Mouse (Mus musculus): ENCODE results near the gene Shd. TPM values are rescaled to one million over a fixed set of nuclear protein-coding genes. Genes with fewer than 3 reads are reported as not detected.
"Not testable (repeated sequence)": the region's sequence is repeated elsewhere in the genome, so short reads cannot be mapped to it uniquely, and the experiment has no call there.

Shd gene
- polyA plus RNA-seq (2014; fragmentation: Nextera tagmentation; extraction: Ambion mirVana) = 42.2 and 44.8 TPM in 2 replicates

DNA sequence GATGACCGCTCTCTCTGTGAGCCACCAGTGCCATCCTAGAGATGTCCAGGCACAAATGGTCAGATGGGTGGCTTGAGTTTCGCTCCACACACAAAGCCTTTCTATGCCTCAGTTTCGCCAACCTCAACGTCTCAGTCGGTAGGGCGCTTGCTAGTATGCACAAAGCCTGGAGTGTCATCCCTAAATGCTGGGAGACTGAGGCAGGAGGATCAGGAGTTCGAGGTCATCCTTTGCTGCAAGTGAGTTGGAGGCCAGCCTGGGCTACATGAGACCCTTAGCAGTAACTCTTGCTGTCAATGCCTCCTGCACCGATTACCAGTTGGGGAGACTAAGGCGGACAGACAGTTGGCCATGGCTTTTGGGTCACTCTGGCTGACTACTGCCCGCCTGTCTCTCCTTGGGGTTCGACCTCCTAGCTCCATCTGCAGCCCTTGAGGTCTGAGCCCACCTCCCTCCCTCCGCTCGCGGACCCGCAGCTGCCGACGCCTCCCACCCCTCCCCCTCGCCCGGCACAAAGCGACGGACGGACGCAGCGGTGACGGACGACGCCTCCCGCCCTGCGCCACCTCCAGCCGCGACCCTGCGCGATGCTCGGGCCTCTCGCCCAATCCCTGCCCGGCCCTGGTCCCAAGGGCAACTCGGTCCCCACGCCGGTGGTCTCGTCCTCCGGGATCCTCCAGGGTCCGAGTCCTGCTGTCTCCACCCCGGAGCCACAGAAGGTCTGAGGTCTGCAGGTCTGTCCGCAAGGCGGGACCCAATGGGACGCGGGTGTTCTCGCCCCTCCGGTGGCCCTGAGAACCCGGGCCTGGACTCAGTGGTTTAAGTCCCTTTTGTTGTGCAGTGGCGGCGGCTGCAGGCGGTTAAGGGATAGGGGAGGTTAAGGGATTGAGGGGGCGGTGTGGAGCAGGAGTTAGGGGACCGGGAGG, at the start of gene Shd:
Gene Shd, plus strand, starts transcription at position 502 of the 926 bp plus-strand sequence.
- Histone ChIP-seq H3K27ac (replicated peaks; ENCODE audit: low read depth, low read length) (no peak within 1 kb of the TSS), H3K4me2 (ENCODE audit: low read depth, severe bottlenecking) (peak within 1 kb of the TSS; percentile 82), H3K4me1 (ENCODE audit: control insufficient read depth, insufficient read depth, low read length) (no peaks in the 10 kb centered on the region), H3K4me3 (ENCODE audit: low read depth, low read length) (peak within 1 kb of the TSS; percentile 56), H3K27me3 (ENCODE audit: control insufficient read depth, insufficient read depth, low read length) (0 out of 2 replicates have a peak, but pooled peaks cover 2% of the 10 kb centered on the region), H3K9me3 (ENCODE audit: control insufficient read depth, low read length) (no peaks in the 10 kb centered on the region), H3K9ac (ENCODE audit: low read length) (peak within 1 kb of the TSS; percentile 76), H3K36me3 (ENCODE audit: control insufficient read depth, insufficient read depth, low read length) (peaks cover 11% of the 10 kb centered on the region)
- ATAC-seq (ENCODE audit: insufficient number of reproducible peaks, low FRiP score, low TSS enrichment, low read depth) = peak; percentile 49; the same call in 1 of the 2 replicates
- 8% methylated on average over 54 of the region's 55 CpGs for WGBS
- DNase-seq (ENCODE audit: low spot score) = peak; percentile 80

DNA sequence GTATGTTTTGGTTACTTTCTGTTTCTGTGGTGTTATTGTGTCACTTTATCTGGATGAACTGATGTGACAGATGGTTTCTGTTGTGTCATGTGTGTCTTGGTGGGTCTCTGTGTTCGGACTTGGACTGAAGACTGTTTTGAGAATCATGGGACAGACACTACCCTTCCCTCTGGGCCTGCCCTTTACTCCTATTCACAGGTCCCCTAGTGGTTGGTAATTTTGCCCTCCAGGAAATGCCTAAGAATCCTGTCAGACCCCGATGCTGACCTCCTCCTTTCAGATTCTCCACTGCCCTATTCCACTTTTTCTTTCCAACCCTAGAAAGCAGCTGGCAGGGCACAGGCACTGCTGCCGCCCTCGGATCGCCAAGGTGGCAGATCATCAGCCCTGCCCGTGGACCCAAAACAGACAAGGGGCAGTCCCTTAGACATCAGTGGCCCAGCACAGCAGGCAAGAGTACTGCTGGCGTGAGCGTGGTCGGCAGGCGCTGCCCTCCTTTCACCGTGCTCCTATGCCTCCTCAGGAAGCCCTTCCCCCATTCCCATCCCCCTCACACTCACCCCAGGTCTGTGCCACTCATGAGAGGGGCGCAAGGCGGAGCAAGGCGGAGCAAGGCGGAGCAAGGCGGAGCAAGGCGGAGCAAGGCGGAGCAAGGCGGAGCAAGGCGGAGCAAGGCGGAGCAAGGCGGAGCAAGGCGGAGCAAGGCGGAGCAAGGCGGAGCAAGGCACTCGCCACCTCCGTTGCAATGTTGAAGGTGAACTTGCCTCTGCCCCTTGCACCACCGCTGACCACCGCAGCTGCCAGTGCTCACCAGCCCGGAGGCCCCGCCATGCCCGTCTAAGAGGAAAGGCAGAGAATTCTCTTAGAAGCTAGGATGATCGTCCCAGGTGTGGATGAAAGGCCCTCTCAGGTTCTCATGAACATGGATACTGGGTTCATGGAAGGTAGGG, 38.4 kb upstream of the Shd start:
- Histone ChIP-seq H3K9ac (ENCODE audit: low read length) (peak overlapping the region; percentile 55), H3K27ac (replicated peaks; ENCODE audit: low read depth, low read length) (peak overlapping the region; percentile 58; the same call in 1 of the 2 replicates), H3K4me2 (ENCODE audit: low read depth, severe bottlenecking) (peak overlapping the region; percentile 49), H3K4me1 (ENCODE audit: control insufficient read depth, insufficient read depth, low read length) (no peaks in the 10 kb centered on the region), H3K36me3 (ENCODE audit: control insufficient read depth, insufficient read depth, low read length) (no peaks in the 10 kb centered on the region), H3K27me3 (ENCODE audit: control insufficient read depth, insufficient read depth, low read length) (no peaks in the 10 kb centered on the region), H3K4me3 (ENCODE audit: low read depth, low read length) (peak overlapping the region; percentile 32), H3K9me3 (ENCODE audit: control insufficient read depth, low read length) (no peaks in the 10 kb centered on the region)
- WGBS = under 1% methylated on average over 33 of the region's 33 CpGs
- peak; percentile 96 for ATAC-seq (ENCODE audit: insufficient number of reproducible peaks, low FRiP score, low TSS enrichment, low read depth)
- peak; percentile 73 for DNase-seq (ENCODE audit: low spot score)

DNA sequence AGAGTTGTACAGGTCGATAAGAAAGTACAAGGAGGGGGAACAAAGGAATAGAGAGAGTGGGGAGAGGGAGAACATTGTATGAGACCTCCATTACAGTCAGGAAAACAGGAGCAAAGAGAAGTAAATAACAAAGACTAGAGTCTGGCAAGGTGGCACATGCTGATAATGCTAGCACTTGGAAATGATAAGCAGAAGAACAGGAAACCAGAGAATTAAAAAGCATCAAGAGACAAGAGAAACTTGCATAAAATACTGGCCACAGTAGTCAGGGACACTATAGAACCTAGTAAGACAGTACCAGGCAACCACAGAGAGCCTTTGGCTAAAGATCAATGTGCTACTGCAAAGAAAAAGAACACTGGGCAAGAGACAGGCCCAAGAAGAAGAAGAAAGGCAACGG, 37.6 kb upstream of the Shd start:
- no peak for DNase-seq (ENCODE audit: low spot score)
- H3K27me3 ChIP-seq (ENCODE audit: control insufficient read depth, insufficient read depth, low read length) = no peaks in the 10 kb centered on the region
- no peaks in the 10 kb centered on the region for H3K9me3 ChIP-seq (ENCODE audit: control insufficient read depth, low read length)
- ATAC-seq (ENCODE audit: insufficient number of reproducible peaks, low FRiP score, low TSS enrichment, low read depth) = no peak
- H3K9ac ChIP-seq (ENCODE audit: low read length) = no peak overlapping the region
- WGBS = 64% methylated on average over 2 of the region's 2 CpGs
- H3K4me1 ChIP-seq (ENCODE audit: control insufficient read depth, insufficient read depth, low read length) = no peaks in the 10 kb centered on the region
- no peaks in the 10 kb centered on the region for H3K36me3 ChIP-seq (ENCODE audit: control insufficient read depth, insufficient read depth, low read length)
- H3K27ac ChIP-seq (replicated peaks; ENCODE audit: low read depth, low read length) = no peak overlapping the region
- H3K4me2 ChIP-seq (ENCODE audit: low read depth, severe bottlenecking) = peak overlapping the region; percentile 49
- H3K4me3 ChIP-seq (ENCODE audit: low read depth, low read length) = peak overlapping the region; percentile 32; the same call in 1 of the 2 replicates

DNA sequence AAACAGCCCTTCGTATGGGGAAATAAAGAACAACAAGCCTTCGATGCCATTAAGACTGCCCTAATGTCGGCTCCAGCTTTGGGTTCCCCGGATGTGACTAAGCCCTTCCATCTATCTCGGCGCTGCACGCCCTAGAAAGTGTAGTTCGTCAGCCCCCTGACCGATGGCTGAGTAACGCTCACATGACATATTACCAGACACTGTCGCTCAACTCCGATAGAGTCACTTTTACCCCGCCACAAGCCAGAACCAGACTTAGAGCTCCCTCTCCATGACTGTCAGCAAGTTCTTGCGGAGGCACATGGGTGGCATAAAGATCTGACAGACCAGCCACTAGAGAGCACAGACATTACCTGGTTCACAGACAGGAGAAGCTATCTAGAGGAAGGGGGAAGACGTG, 37.1 kb upstream of the Shd start:
- Histone ChIP-seq H3K36me3 (ENCODE audit: control insufficient read depth, insufficient read depth, low read length) (no peaks in the 10 kb centered on the region), H3K27ac (replicated peaks; ENCODE audit: low read depth, low read length) (no peak overlapping the region), H3K4me3 (ENCODE audit: low read depth, low read length) (no peak overlapping the region), H3K9me3 (ENCODE audit: control insufficient read depth, low read length) (no peaks in the 10 kb centered on the region), H3K9ac (ENCODE audit: low read length) (no peak overlapping the region), H3K4me1 (ENCODE audit: control insufficient read depth, insufficient read depth, low read length) (no peaks in the 10 kb centered on the region), H3K27me3 (ENCODE audit: control insufficient read depth, insufficient read depth, low read length) (no peaks in the 10 kb centered on the region), H3K4me2 (ENCODE audit: low read depth, severe bottlenecking) (no peak overlapping the region)
- no peak for DNase-seq (ENCODE audit: low spot score)
- ATAC-seq (ENCODE audit: insufficient number of reproducible peaks, low FRiP score, low TSS enrichment, low read depth) = no peak
- 95% methylated on average over 15 of the region's 15 CpGs for WGBS

DNA sequence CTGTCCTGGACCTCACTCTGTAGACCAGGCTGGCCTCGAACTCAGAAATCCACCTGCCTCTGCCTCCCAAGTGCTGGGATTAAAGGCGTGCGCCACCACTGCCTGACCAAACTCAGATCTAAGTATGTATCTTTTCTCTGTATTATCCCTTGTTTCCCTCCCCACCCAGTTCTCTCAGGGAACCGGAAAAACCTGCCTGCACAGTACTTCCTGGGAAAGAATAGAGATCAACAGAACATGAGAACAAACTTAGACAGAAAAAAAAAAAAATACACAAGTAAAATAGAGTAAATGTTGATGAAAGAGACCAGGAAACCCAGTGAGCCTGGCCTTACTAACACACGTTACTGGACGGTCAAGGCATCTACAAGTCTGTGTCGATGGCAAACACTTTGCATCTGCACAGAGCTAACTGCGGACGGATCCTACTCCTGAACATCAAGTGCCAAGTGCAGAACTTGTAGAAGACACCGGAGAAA, 25.8 kb upstream of the Shd start:
- not testable (repeated sequence) for H3K27ac ChIP-seq (replicated peaks; ENCODE audit: low read depth, low read length); H3K27me3 ChIP-seq (ENCODE audit: control insufficient read depth, insufficient read depth, low read length); H3K9me3 ChIP-seq (ENCODE audit: control insufficient read depth, low read length); H3K4me1 ChIP-seq (ENCODE audit: control insufficient read depth, insufficient read depth, low read length); ATAC-seq (ENCODE audit: insufficient number of reproducible peaks, low FRiP score, low TSS enrichment, low read depth); DNase-seq (ENCODE audit: low spot score); H3K36me3 ChIP-seq (ENCODE audit: control insufficient read depth, insufficient read depth, low read length); H3K9ac ChIP-seq (ENCODE audit: low read length)
- 42% methylated on average over 10 of the region's 10 CpGs for WGBS
- Histone ChIP-seq H3K4me2 (ENCODE audit: low read depth, severe bottlenecking) (peak overlapping the region; percentile 83; the same call in 1 of the 2 replicates), H3K4me3 (ENCODE audit: low read depth, low read length) (peak overlapping the region; percentile 39)

DNA sequence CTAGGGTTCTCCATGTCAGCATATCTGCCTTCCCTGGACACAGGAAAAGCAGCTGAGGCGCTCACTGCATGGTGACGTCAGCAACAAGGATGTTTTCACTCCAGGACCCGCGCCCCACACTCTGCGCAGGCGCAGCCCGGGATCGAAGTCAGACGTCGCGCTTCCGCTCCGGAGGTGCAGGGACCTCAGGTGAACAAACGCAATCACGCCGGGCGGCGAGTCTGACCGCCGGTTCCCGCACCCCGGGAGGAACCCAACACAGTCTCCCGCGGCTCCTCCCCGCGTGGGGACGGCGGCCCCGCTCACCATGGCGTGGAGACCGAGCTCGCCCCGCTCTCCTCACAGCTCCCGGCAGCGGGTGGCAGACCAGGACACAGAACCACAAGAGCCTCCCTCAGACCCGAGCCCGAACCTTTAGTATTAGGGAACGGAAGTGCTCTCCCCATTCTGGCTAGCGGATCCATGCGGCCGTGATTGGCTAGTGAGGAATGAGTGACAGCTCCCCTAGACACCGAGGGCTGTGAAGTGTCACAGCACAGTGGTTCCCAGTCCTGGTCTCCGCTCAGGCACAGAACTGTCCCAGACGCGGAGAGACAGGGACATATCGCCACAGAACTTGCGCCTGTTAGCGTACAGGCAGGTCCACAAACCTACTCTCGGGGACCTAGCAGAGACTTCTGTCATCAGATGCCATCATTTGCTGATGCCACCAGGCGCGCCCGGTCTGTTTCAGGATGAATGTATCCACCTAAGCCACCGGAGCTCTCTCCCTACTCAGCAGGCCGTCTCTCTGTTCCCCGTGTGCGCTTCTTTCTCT, 25.2 kb upstream of the Shd start:
- H3K4me1 ChIP-seq (ENCODE audit: control insufficient read depth, insufficient read depth, low read length); H3K36me3 ChIP-seq (ENCODE audit: control insufficient read depth, insufficient read depth, low read length); H3K27me3 ChIP-seq (ENCODE audit: control insufficient read depth, insufficient read depth, low read length); H3K9me3 ChIP-seq (ENCODE audit: control insufficient read depth, low read length): not testable (repeated sequence)
- peak; percentile 93 for ATAC-seq (ENCODE audit: insufficient number of reproducible peaks, low FRiP score, low TSS enrichment, low read depth)
- Histone ChIP-seq H3K4me3 (ENCODE audit: low read depth, low read length) (peak overlapping the region; percentile 39), H3K9ac (ENCODE audit: low read length) (peak overlapping the region; percentile 60), H3K27ac (replicated peaks; ENCODE audit: low read depth, low read length) (peak overlapping the region; percentile 36; the same call in 1 of the 2 replicates), H3K4me2 (ENCODE audit: low read depth, severe bottlenecking) (peak overlapping the region; percentile 83)
- WGBS = under 1% methylated on average over 56 of the region's 56 CpGs
- DNase-seq (ENCODE audit: low spot score) = peak; percentile 71

DNA sequence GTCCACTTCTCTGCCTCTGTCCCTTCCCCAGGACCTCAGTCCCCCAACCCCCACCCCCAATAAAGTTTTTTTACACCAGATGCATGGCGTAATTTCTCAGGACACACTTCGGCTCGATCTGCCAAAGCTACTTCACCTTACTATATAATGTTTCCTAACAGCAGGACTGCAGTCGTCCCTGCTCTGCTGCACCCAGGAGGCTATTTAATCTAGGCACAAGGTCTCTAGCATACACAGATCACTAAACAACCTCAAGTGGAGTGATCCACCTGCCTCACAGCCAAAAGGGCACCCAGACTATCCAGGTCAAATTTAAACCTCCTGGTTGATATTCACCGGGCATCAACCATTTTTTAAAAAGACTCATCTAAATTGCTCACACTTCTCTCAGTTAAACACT, 24.6 kb upstream of the Shd start:
- Histone ChIP-seq H3K4me3 (ENCODE audit: low read depth, low read length) (peak overlapping the region; percentile 39), H3K9me3 (ENCODE audit: control insufficient read depth, low read length) (no peaks in the 10 kb centered on the region), H3K27ac (replicated peaks; ENCODE audit: low read depth, low read length) (no peak overlapping the region), H3K9ac (ENCODE audit: low read length) (peak overlapping the region; percentile 60), H3K4me2 (ENCODE audit: low read depth, severe bottlenecking) (peak overlapping the region; percentile 83), H3K36me3 (ENCODE audit: control insufficient read depth, insufficient read depth, low read length) (no peaks in the 10 kb centered on the region), H3K4me1 (ENCODE audit: control insufficient read depth, insufficient read depth, low read length) (no peaks in the 10 kb centered on the region), H3K27me3 (ENCODE audit: control insufficient read depth, insufficient read depth, low read length) (no peaks in the 10 kb centered on the region)
- ATAC-seq (ENCODE audit: insufficient number of reproducible peaks, low FRiP score, low TSS enrichment, low read depth) (no peak), DNase-seq (ENCODE audit: low spot score) (no peak)
- 26% methylated on average over 5 of the region's 5 CpGs for WGBS
